Mouse (Mus musculus) urinary bladder, adult 2 months (tissue): Measurements from ENCODE around the gene Slc31a2. TPM values are rescaled to one million over a fixed set of nuclear protein-coding genes. Genes with fewer than 3 reads are reported as not detected.

Source experiments
- DNase-seq: peaks from one replicate; pipeline ENCODE4 v3.0.0; 2022; ENCODE audit warnings: low spot score
- polyA plus RNA-seq: library from polyadenylated mRNA; depleted of rRNA; stranded (reverse); fragments of >200 nt; gene quantifications from 2 replicates; pipeline ENCODE4 v1.2.3, GENCODE M21; 2012; rRNA removed

Slc31a2 gene
- polyA plus RNA-seq, 1 experiment = 27.9 TPM

GRCm38 (mm10) chr4:62316456-62316855 lies 54.1 kb downstream of the Slc31a2 start:
- no peak for DNase-seq

GRCm38 (mm10) chr4:62318294-62318693 lies 55.9 kb downstream of the Slc31a2 start:
- no peak for DNase-seq

DNA sequence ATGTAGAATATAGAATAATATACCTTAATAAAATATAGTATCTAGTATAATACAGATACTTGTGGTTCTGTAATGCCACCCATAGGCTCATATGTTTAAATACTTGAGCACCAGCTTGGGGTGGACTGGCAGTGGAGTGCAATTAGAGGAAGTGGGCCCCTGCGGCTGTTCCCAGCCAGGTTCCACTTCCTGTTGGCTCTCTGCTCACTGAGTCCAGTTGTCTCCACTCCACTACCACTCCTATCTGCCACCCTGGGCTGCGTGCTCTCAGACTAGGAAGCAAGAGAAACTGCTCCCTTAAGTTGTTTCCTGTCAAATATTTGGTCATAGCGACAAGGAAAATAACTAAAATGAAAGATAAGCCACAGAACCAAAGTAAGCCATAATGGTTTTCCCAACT lies 60.3 kb downstream of the Slc31a2 start:
- DNase-seq = no peak

GRCm38 (mm10) chr4:62326111-62326510 lies 63.7 kb downstream of the Slc31a2 start:
- DNase-seq = no peak

DNA sequence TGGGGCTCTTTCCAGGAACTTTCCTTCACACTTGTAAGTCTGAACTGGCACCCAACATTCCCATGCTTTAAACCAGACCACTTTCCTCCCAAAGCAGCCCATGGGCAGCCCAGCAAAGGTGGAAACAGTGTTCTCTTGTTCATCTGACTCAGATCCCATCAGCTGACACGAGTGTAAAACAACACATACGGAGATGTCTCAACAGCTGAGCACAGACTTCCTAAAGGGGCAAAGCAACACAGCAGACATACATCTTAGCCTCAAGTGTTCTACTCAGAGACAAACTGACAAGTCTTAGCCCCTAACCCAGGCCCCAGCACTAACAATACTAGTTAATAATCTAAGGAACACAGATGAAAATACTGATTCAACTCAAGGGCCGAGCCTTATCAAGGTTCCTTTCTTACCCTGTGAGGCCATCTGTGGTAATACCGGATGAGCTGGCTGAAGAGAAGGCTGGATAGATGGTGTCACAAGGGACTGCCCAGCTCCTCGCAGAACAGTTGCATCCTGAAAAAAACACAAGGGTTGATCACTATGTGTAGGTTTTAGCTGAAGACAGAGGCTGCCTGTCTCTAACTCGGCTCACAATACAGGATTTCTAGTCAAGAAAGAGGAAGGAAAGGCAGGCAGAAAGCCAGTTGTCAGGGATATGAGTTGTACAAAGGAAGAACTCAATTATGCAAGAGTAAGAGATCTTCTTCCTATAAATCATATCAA lies 66.7 kb downstream of the Slc31a2 start:
- no peak for DNase-seq

GRCm38 (mm10) chr4:62331977-62332376 lies 69.6 kb downstream of the Slc31a2 start:
- DNase-seq = no peak

- no peak for DNase-seq
These were observed 76.2 kb downstream of the Slc31a2 start for GRCm38 (mm10) chr4:62338536-62338935.

DNA sequence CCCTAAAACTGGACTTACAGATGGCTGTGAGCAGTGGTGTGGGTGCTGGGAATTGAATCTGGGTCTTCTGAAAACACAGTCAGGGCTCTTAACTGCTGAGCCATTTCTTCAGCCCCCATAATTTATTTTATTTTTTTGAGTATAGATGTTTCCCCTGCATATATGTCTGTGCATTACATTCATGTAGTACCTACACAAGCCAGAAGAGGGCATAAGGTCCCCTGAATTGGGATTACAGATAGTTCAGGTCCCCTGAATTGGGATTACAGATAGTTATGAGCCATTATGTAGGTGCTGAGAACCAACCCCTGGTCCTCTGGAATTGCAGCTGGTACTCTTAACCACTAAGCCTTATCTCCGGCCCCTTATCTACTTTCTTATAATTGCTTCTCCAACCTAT lies 81.6 kb downstream of the Slc31a2 start:
- DNase-seq = no peak

DNA sequence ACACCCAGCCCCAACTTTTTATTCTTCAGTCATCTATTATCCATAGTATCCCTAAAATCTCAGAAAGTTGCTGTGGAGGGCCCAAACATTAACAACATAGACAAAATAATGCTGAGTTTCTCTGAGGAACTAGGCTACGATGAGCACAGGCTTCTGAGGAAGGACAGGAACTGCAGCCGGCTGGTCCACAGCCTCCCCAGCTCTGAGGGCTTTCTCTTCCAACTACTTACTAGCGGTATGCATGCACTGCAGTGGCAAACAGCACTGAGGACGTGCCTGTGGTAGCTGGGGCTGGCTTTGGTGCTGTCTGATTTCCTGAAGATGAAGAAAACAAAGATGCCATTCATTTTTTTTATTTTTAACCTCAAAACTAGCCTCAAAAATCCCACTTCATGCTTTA lies 83.5 kb downstream of the Slc31a2 start:
- no peak for DNase-seq

GRCm38 (mm10) chr4:62347605-62348328 lies 85.4 kb downstream of the Slc31a2 start:
- no peak for DNase-seq

Other genes with a start within 250 kb of the Slc31a2 start
- gene Mup20, start 208.4 kb upstream of the Slc31a2 start, polyA plus RNA-seq = not detected in 2 replicates
- 0.41 and 0.52 TPM in 2 replicates for gene Mup3, start 175.2 kb upstream of the Slc31a2 start, polyA plus RNA-seq
- gene Mup21, start 111.7 kb upstream of the Slc31a2 start, polyA plus RNA-seq = not detected in 2 replicates
- 5.8 and 6.1 TPM in 2 replicates for gene Zfp37, start 31.5 kb upstream of the Slc31a2 start, polyA plus RNA-seq
- gene Fkbp15, start 98.0 kb downstream of the Slc31a2 start, polyA plus RNA-seq = 25.5 and 25.9 TPM in 2 replicates
- 15.5 and 18.1 TPM in 2 replicates for gene Slc31a1, start 98.2 kb downstream of the Slc31a2 start, polyA plus RNA-seq
- gene Cdc26, start 146.1 kb downstream of the Slc31a2 start, polyA plus RNA-seq = 72.6 and 74.0 TPM in 2 replicates
- gene Prpf4, start 146.2 kb downstream of the Slc31a2 start, polyA plus RNA-seq = 11.7 and 11.8 TPM in 2 replicates
- 0.08 and 0.19 TPM in 2 replicates for gene Rnf183, start 172.7 kb downstream of the Slc31a2 start, polyA plus RNA-seq
- 2.2 and 2.8 TPM in 2 replicates for gene Wdr31, start 208.3 kb downstream of the Slc31a2 start, polyA plus RNA-seq
- 14.2 and 17.5 TPM in 2 replicates for gene Bspry, start 217.5 kb downstream of the Slc31a2 start, polyA plus RNA-seq
- gene Hdhd3, start 240.9 kb downstream of the Slc31a2 start, polyA plus RNA-seq = 6.6 and 6.7 TPM in 2 replicates